Mouse (Mus musculus) stomach, embryonic 15.5 days (tissue): ENCODE data around the gene Edc4. TPM values are rescaled to one million over a fixed set of nuclear protein-coding genes. Genes with fewer than 3 reads are reported as not detected.
"Not testable (repeated sequence)": the region's sequence is repeated elsewhere in the genome, so short reads cannot be mapped to it uniquely, and the experiment has no call there.

ENCODE experiments used
- ATAC-seq: fragments of 200-750 bp; cut with Nextera tagmentation; 2 replicates; pipeline ENCODE4 v1.8.0; 2017; ENCODE audit warnings: low read depth, moderate number of reproducible peaks, moderate TSS enrichment; ENCODE audit not compliant: insufficient read depth, low FRiP score
- H3K27ac ChIP-seq: fragments of 300-500 bp; sonication (generic); 2 replicates; pipeline ENCODE4 v1.5.1; 2015; ENCODE audit warnings: mild to moderate bottlenecking, inconsistent platforms
- H3K27me3 ChIP-seq: fragments of 300-500 bp; sonication (generic); replicated peaks from 2 replicates; pipeline ENCODE4 v1.6.1; 2015; ENCODE audit warnings: inconsistent platforms
- H3K36me3 ChIP-seq: fragments of 300-500 bp; sonication (generic); 2 replicates; pipeline ENCODE4 v1.6.1; 2015; ENCODE audit warnings: inconsistent platforms
- H3K4me1 ChIP-seq: fragments of 300-500 bp; sonication (generic); 2 replicates; pipeline ENCODE4 v1.6.1; 2015; ENCODE audit warnings: inconsistent platforms
- H3K4me2 ChIP-seq: fragments of 300-500 bp; sonication (generic); 2 replicates; pipeline ENCODE4 v1.6.1; 2015; ENCODE audit warnings: mild to moderate bottlenecking, inconsistent platforms
- H3K4me3 ChIP-seq: fragments of 300-500 bp; sonication (generic); replicated peaks from 2 replicates; pipeline ENCODE4 v1.5.1; 2015; ENCODE audit warnings: inconsistent platforms
- H3K9ac ChIP-seq: fragments of 300-500 bp; sonication (generic); 2 replicates; pipeline ENCODE4 v1.6.1; 2015; ENCODE audit warnings: inconsistent platforms
- H3K9me3 ChIP-seq: fragments of 300-500 bp; sonication (generic); 2 replicates; pipeline ENCODE4 v1.6.1; 2016; ENCODE audit warnings: inconsistent platforms
- WGBS: fragments of 180-500 bp; shearing (Covaris S2); methylation state at CpG from one replicate; pipeline ENCODE4 v1.1.7; 2015; 5-methylcytosine and 5-hydroxymethylcytosine counted together
- polyA plus RNA-seq: library from polyadenylated mRNA; unstranded; fragments of >200 nt; fragmentation: Nextera tagmentation; extraction: Ambion mirVana; gene quantifications from 2 replicates; pipeline ENCODE4 v1.2.1, GENCODE M21; 2015

The Edc4 gene
- 35.7 and 41.9 TPM in 2 replicates for polyA plus RNA-seq

DNA sequence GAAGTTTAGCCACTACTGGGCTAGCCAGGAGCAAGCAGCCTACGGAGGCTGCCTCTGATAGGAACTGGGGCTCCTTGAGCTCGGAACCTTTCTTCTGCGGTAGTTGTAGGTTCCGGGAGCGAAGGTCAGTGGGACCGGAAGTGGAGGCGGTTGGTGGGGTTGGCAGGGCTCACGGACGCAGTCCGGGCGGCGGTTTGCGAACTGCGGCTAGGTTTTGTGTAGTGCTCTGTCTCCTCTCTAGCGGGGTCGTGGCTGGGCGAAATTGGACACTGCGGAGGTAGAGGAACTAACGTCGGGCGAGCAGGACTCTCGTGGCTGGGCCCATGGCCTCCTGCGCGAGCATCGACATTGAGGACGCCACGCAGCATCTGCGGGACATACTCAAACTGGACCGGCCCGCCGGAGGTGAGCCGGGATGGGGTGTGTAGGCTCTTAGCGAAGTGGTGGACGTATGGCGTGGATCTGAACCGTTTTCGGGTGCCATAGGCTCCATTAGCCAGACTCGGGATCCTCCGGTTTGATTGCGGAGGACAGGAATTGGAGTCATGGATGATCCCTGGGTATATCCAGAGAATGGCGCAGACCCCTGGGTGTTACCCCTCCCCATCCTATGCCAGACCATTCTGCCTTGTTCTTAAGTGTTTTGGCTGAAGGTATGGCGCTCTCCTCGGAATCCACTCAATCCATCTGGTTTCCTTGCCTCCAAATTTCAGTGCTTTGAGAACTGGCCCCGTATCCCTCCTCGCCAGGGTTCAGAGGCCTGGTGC lies at the start of gene Edc4:
Gene Edc4, plus strand, starts transcription at position 128 of the 767 bp plus-strand sequence.
- under 1% methylated on average over 45 of the region's 45 CpGs for WGBS

GRCm38 (mm10) chr8:105833740-105834139 lies 46.9 kb upstream of the Edc4 start:
- H3K9ac ChIP-seq, H3K4me3 ChIP-seq, H3K27ac ChIP-seq, H3K4me2 ChIP-seq, H3K27me3 ChIP-seq, H3K9me3 ChIP-seq, H3K4me1 ChIP-seq, ATAC-seq, H3K36me3 ChIP-seq: not testable (repeated sequence)
- 78% methylated on average over 2 of the region's 2 CpGs for WGBS

More for the DNA sequence above, at the start of gene Edc4:
- H3K27ac ChIP-seq: no peak within 1 kb of the TSS
- H3K4me2 ChIP-seq: peak within 1 kb of the TSS; percentile 86
- peak within 1 kb of the TSS; percentile 91 for H3K4me3 ChIP-seq
- no peaks in the 10 kb centered on the region for H3K9me3 ChIP-seq
- peaks cover 21% of the 10 kb centered on the region for H3K4me1 ChIP-seq
- H3K9ac ChIP-seq: peak within 1 kb of the TSS; percentile 90
- ATAC-seq: peak; percentile 91
- peaks cover 42% of the 10 kb centered on the region for H3K36me3 ChIP-seq
- H3K27me3 ChIP-seq: no peaks in the 10 kb centered on the region

GRCm38 (mm10) chr8:105835318-105835717 lies 45.4 kb upstream of the Edc4 start:
- ATAC-seq: no peak
- WGBS: 30% methylated on average over 11 of the region's 11 CpGs

GRCm38 (mm10) chr8:105836991-105837390 lies 43.7 kb upstream of the Edc4 start:
- H3K9me3 ChIP-seq: no peaks in the 10 kb centered on the region
- no peaks in the 10 kb centered on the region for H3K36me3 ChIP-seq
- H3K9ac ChIP-seq: no peak overlapping the region
- H3K4me1 ChIP-seq: no peaks in the 10 kb centered on the region
- no peak overlapping the region for H3K27ac ChIP-seq
- no peak overlapping the region for H3K4me2 ChIP-seq
- no peaks in the 10 kb centered on the region for H3K27me3 ChIP-seq
- H3K4me3 ChIP-seq: no peak overlapping the region
- ATAC-seq: no peak
- WGBS: 84% methylated on average over 6 of the region's 6 CpGs

More at GRCm38 (mm10) chr8:105835318-105835717, 45.4 kb upstream of the Edc4 start:
- Histone ChIP-seq H3K9ac (no peak overlapping the region), H3K36me3 (no peaks in the 10 kb centered on the region), H3K4me3 (no peak overlapping the region), H3K27me3 (no peaks in the 10 kb centered on the region), H3K9me3 (no peaks in the 10 kb centered on the region), H3K4me2 (no peak overlapping the region), H3K27ac (no peak overlapping the region), H3K4me1 (no peaks in the 10 kb centered on the region)

GRCm38 (mm10) chr8:105839209-105839608 lies 41.5 kb upstream of the Edc4 start:
- H3K9me3 ChIP-seq: no peaks in the 10 kb centered on the region
- WGBS: 87% methylated on average over 5 of the region's 5 CpGs
- ATAC-seq: no peak

DNA sequence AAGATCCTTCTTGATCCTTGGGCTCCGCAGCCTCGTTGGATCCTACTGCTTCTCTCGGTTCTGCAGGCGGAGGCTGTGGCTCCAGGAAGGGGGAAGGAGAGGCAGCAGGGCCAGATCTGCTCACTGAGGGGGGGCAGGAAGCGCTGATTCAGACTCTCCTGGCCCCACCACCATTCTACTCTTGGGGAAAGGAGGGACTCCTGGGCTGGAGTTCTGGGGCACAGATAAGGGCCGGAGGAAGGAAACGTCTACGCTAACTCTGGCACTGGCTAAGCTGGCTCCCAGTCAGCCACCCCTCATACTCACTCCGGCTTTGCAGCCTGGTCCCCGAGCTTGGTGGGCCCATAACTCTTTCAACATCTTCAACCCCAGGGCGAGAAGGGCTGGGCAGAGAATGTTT lies 34.0 kb upstream of the Edc4 start:
- peaks cover 47% of the 10 kb centered on the region for H3K36me3 ChIP-seq
- H3K9me3 ChIP-seq: no peaks in the 10 kb centered on the region
- no peak overlapping the region for H3K4me2 ChIP-seq
- no peaks in the 10 kb centered on the region for H3K27me3 ChIP-seq
- H3K27ac ChIP-seq: no peak overlapping the region
- ATAC-seq: no peak
- 88% methylated on average over 11 of the region's 11 CpGs for WGBS
- H3K4me1 ChIP-seq: peaks cover 6% of the 10 kb centered on the region; the same call in 1 of the 2 replicates
- H3K4me3 ChIP-seq: no peak overlapping the region
- H3K9ac ChIP-seq: no peak overlapping the region

More at GRCm38 (mm10) chr8:105839209-105839608, 41.5 kb upstream of the Edc4 start:
- H3K27ac ChIP-seq: no peak overlapping the region
- no peaks in the 10 kb centered on the region for H3K27me3 ChIP-seq
- H3K4me3 ChIP-seq: no peak overlapping the region
- H3K9ac ChIP-seq: no peak overlapping the region
- H3K4me2 ChIP-seq: no peak overlapping the region
- H3K36me3 ChIP-seq: peaks cover 8% of the 10 kb centered on the region
- no peaks in the 10 kb centered on the region for H3K4me1 ChIP-seq

DNA sequence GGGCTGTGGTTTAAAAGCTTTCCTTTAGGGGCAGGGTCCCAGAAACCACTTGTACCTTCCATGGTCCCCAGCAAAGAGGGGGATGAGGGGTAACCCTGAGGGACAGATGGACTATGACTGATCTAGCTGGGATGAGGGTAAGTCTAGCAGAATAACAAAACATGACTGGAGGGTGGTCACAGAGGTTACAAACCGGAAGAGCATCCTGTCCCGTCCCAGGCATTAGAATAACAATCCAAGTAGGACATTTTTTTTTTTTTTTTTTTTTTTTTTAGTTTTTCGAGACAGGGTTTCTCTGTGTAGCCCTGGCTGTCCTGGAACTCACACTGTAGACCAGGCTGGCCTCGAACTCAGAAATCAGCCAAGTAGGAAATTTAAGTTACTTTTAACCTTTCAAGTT lies 30.7 kb upstream of the Edc4 start:
- no peaks in the 10 kb centered on the region for H3K27me3 ChIP-seq
- ATAC-seq: no peak
- no peak overlapping the region for H3K9ac ChIP-seq
- H3K9me3 ChIP-seq: no peaks in the 10 kb centered on the region
- no peak overlapping the region for H3K4me2 ChIP-seq
- no peak overlapping the region for H3K4me3 ChIP-seq
- peaks cover 6% of the 10 kb centered on the region; the same call in 1 of the 2 replicates for H3K4me1 ChIP-seq
- H3K27ac ChIP-seq: no peak overlapping the region
- 79% methylated on average over 4 of the region's 4 CpGs for WGBS
- H3K36me3 ChIP-seq: peaks cover 31% of the 10 kb centered on the region

DNA sequence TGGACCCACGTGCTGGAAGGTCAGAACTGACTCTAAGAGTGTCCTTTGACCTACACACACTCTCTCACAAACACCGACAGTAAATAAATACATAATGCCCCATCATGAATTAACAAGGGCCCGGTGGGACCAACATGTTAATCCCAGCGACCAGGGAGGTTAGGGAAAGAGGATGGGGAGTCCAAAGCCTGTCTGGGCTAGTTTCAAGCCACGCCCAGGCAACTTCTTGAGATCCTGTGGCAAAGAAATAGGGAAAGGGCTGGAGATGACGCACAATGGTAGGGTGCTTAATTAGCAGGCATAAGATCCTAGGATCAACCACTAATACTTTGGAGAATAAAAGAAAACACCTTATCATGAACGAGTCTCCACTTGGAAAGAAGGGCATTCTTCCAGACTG lies 30.1 kb upstream of the Edc4 start:
- peak overlapping the region; percentile 43 for H3K4me2 ChIP-seq
- H3K27me3 ChIP-seq: no peaks in the 10 kb centered on the region
- H3K27ac ChIP-seq: no peak overlapping the region
- peak overlapping the region; percentile 14; the same call in 1 of the 2 replicates for H3K4me3 ChIP-seq
- peaks cover 6% of the 10 kb centered on the region for H3K4me1 ChIP-seq
- no peak for ATAC-seq
- WGBS: 67% methylated on average over 7 of the region's 7 CpGs
- H3K36me3 ChIP-seq: peaks cover 27% of the 10 kb centered on the region
- H3K9me3 ChIP-seq: no peaks in the 10 kb centered on the region
- H3K9ac ChIP-seq: no peak overlapping the region

DNA sequence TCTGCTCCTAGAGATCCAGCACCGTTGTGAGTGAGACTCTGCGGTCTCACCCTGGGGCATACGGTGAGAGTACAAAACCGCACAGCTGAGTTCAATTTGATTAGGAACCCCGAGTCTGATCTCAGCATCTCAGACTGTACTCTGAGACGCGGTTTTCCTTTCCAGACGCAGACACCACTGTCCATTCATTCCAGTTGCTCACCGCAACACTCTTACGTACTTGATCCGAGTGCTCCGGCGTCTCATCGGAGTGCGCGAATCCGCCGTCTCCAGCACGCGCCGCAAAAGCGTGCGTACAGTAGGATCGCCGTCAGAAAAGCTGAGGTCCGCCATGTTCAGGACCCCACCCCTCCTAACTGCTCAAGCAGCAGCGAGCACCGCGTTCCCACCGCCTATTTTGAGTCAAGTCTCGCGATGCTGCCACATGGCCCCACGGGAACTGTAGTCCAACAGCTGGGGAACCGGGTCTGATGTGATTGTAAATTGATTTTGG lies 29.0 kb upstream of the Edc4 start:
- Histone ChIP-seq H3K4me3 (peak overlapping the region; percentile 63), H3K4me1 (peaks cover 15% of the 10 kb centered on the region), H3K4me2 (peak overlapping the region; percentile 60), H3K36me3 (peaks cover 19% of the 10 kb centered on the region), H3K9me3 (no peaks in the 10 kb centered on the region), H3K9ac (peak overlapping the region; percentile 56), H3K27ac (peak overlapping the region; percentile 77), H3K27me3 (no peaks in the 10 kb centered on the region)
- ATAC-seq: peak; percentile 70; the same call in 1 of the 2 replicates
- WGBS: under 1% methylated on average over 34 of the region's 34 CpGs

DNA sequence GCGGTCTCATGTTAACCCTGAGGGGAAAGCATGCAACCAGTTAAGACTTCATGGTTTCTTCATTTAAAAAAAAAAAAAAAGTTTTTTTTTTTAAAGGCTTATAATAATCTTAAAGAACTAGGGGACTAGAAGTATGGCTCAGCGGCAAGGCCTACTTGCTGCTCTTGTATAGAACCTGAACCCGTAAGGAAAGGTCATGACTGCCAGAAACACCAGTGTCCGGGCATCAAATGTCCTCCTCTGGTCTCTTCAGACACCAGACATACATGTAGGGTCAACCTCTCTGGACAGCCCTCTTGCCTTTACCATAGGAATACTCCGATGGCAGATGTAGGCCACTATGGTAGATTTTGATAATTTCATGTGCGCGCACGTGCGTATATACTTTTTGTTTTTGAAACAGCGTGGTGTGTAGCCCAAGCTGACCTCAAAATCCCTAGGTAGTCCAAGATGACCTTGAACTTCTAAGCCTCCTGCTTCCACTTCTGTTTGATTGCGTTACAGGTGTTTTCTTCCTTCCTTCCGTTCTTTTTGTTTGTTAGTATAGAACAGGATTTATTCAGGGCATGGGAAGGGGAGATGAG lies 28.4 kb upstream of the Edc4 start:
- no peak for ATAC-seq
- H3K4me1 ChIP-seq: peaks cover 19% of the 10 kb centered on the region
- H3K9me3 ChIP-seq: no peaks in the 10 kb centered on the region
- H3K4me2 ChIP-seq: no peak overlapping the region
- WGBS: 77% methylated on average over 12 of the region's 12 CpGs
- no peak overlapping the region for H3K9ac ChIP-seq
- peaks cover 14% of the 10 kb centered on the region for H3K36me3 ChIP-seq
- no peaks in the 10 kb centered on the region for H3K27me3 ChIP-seq
- H3K4me3 ChIP-seq: peak overlapping the region; percentile 63; the same call in 1 of the 2 replicates
- H3K27ac ChIP-seq: no peak overlapping the region

DNA sequence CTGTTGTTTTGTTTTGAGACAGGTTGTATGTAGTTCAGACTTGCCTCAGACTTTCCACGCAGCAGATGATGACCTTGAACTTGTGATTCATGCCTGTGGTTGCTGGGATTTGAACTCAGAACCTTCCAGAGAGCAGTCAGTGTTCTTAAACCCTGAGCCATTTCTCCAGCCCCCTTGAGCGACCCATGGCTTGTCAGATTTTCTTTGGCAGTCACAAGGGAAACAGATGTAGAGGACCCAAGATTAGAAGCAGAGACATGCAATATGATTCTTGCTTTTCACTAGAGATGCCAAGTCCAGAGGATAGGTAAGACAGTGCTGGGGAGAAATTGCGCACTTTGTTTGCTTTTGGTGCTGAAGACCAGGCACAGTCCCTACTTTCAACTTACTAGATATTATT lies 27.5 kb upstream of the Edc4 start, which contains the start of gene Cenpt:
Gene Cenpt, minus strand, starts transcription at position 101 of the 400 bp plus-strand sequence.
- ATAC-seq: no peak
- Histone ChIP-seq H3K36me3 (peaks cover 10% of the 10 kb centered on the region), H3K9ac (no peak within 1 kb of the TSS), H3K4me3 (no peak within 1 kb of the TSS), H3K27me3 (no peaks in the 10 kb centered on the region), H3K9me3 (no peaks in the 10 kb centered on the region), H3K27ac (no peak within 1 kb of the TSS), H3K4me2 (no peak within 1 kb of the TSS), H3K4me1 (peaks cover 21% of the 10 kb centered on the region)
- WGBS: 88% methylated on average over 3 of the region's 3 CpGs

- H3K27me3 ChIP-seq: no peaks in the 10 kb centered on the region
- no peak overlapping the region for H3K27ac ChIP-seq
- no peak overlapping the region for H3K9ac ChIP-seq
- peak overlapping the region; percentile 87 for H3K4me3 ChIP-seq
- peaks cover 5% of the 10 kb centered on the region; the same call in 1 of the 2 replicates for H3K36me3 ChIP-seq
- H3K9me3 ChIP-seq: no peaks in the 10 kb centered on the region
- ATAC-seq: no peak; the same call in 1 of the 2 replicates
- H3K4me1 ChIP-seq: peaks cover 28% of the 10 kb centered on the region
- 28% methylated on average over 8 of the region's 8 CpGs for WGBS
- H3K4me2 ChIP-seq: peak overlapping the region; percentile 43
Observed at GRCm38 (mm10) chr8:105854303-105854702, 26.4 kb upstream of the Edc4 start.
